Mouse (Mus musculus): ENCODE results near the gene Myh7.
"Not testable (repeated sequence)": the region's sequence is repeated elsewhere in the genome, so short reads cannot be mapped to it uniquely, and the experiment has no call there.

The Myh7 gene

GRCm38 (mm10) chr14:55003878-55004855 is 9.7 kb upstream of the Myh7 start:
- DNase-seq (ENCODE audit: low read depth, low spot score): peak; percentile 73

GRCm38 (mm10) chr14:55002687-55003120 is 8.3 kb upstream of the Myh7 start:
- no peak for DNase-seq (ENCODE audit: low read depth, low spot score)

GRCm38 (mm10) chr14:55001938-55002686 is 7.7 kb upstream of the Myh7 start:
- no peak for DNase-seq (ENCODE audit: low read depth, low spot score)

DNA sequence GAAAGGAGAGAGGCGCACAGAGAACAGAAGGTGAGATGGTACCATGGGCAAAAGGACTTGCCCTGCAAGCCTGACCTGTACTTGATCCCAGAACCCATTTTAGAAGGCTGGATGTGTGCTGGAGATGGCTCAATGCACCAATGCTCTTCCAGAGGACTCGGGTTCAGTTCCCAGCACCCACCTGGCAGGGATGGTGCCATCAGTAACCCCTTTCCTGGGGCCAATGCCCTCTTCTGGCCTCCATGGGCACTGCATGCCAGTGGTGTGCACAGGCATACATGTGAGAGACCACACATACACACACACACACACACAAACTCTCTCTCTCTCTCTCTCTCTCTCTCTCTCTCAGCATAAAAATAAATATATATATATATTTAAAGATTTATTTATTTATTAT is 7.0 kb upstream of the Myh7 start:
- no peak for DNase-seq (ENCODE audit: low read depth, low spot score)

DNA sequence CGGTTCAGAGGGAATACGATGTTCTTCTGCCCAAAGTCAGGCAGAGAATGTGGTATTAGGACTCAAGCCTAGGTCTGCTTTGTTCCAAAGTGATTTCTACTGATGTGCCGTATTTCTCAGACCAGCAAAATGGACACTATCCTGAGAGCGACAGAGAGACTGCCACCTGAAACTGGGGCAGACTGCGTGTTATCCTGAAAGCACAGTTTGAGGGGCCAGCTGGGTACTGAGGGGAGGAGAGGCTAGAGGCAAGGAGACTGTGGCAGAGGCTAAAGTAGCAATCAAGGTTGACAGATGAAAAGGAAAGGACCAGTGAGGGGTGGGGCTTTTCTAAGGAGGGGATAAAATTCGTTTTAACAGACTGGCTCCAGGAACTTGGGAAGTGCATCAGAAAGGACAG is 6.4 kb upstream of the Myh7 start:
- no peak for DNase-seq (ENCODE audit: low read depth, low spot score)

- DNase-seq (ENCODE audit: low read depth, low spot score): not testable (repeated sequence)
Observed at GRCm38 (mm10) chr14:54999868-55000267, 5.4 kb upstream of the Myh7 start.

DNA sequence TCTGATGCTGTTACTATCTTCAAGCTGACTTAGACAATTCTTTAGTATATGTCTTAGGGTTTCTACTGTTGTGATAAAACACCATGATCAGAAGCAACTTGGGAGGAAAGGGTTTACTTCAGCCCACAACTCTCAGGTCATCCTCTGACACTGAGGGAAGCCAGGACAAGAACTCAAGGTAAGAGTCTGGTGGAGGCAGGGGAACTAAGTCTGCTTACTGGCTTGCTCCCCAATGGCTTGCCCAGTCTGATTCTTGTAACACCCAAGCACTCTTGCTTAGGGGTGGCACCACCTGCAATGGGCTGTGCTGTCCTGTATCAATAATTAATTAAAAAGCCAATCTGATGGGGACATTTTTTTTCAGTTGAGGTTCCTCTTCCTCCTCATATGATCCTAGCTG is 4.3 kb upstream of the Myh7 start:
- no peak for DNase-seq (ENCODE audit: low read depth, low spot score)

DNA sequence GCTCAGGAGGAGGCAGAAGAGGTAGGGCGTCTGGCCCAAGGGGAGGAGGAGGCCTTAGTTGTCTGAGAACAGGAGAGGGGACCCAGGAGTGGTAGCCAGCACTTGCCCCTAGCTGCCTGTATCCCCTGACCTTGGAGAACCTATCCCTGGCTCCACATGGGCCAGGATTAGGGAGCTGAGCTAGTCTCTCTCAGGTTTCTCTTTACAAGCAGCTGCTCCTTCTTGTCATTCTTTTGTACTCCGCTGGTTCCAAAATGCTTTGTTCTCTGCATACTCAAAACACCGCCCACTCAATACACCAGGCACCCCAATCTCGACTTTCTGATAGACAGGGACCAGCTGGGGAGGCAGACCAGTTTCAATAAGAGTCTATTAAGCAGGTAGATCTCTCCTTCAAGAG is 2.9 kb upstream of the Myh7 start:
- DNase-seq (ENCODE audit: low read depth, low spot score): peak; percentile 50

- DNase-seq (ENCODE audit: low read depth, low spot score): no peak
Observed at GRCm38 (mm10) chr14:54996793-54997192, 2.4 kb upstream of the Myh7 start.

GRCm38 (mm10) chr14:54995457-54996138 is 1.2 kb upstream of the Myh7 start:
- peak; percentile 87 for DNase-seq (ENCODE audit: low read depth, low spot score)

GRCm38 (mm10) chr14:54994869-54995186 is 402 bp upstream of the Myh7 start:
- DNase-seq (ENCODE audit: low read depth, low spot score): no peak

DNA sequence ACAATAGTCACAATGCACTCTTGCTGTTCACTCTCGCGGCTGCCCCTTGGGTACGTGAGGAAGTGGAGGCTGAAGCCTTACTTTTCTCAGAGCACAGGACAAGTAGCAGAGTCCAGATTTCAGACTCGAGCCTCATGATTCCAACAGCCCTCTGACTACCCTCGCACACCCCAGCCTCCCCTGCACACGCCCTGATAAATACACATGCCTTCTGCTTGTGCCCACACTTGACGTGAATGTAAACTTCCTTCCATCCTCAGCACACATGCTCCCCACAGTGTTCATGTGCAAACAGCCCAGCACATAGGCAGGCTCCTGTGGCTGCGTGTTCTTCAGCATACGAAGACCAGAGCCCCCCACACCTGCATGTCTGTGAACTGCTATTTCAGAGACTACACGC is 790 bp downstream of the Myh7 start:
- no peak for DNase-seq (ENCODE audit: low read depth, low spot score)

- no peak for DNase-seq (ENCODE audit: low read depth, low spot score)
Observed at GRCm38 (mm10) chr14:54992196-54992595, 2.2 kb downstream of the Myh7 start.

- peak; percentile 87 for DNase-seq (ENCODE audit: low read depth, low spot score)
Observed at GRCm38 (mm10) chr14:54989886-54990441, 4.5 kb downstream of the Myh7 start.

DNA sequence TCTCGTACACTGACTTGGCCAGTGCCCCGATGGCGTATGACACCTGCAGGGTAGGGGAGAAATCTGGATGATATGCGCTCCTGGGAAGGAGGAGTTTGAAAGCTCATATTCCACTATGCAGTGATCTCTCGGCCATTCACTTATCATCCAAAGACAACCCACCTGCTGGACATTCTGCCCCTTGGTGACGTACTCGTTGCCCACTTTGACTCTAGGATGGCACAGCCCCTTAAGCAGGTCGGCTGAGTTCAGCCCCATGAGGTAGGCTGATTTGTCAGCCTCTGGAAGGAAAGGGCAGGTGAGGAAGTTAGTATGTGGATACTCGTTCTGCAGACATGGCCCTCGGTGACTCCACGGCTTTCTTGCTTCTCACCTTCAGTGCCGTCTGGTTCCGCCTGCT is 5.5 kb downstream of the Myh7 start:
- DNase-seq (ENCODE audit: low read depth, low spot score): no peak

- not testable (repeated sequence) for DNase-seq (ENCODE audit: low read depth, low spot score)
Observed at GRCm38 (mm10) chr14:54988350-54988874, 6.0 kb downstream of the Myh7 start.

- DNase-seq (ENCODE audit: low read depth, low spot score): no peak
Observed at GRCm38 (mm10) chr14:54981934-54982333, 12.5 kb downstream of the Myh7 start.

GRCm38 (mm10) chr14:54978664-54979063 is 15.8 kb downstream of the Myh7 start:
- DNase-seq (ENCODE audit: low read depth, low spot score): no peak

GRCm38 (mm10) chr14:54976633-54977032 is 17.8 kb downstream of the Myh7 start, which contains the start of gene Gm17428:
Gm17428 (plus strand) TSS chr14:54976933.
- DNase-seq (ENCODE audit: low read depth, low spot score): no peak

GRCm38 (mm10) chr14:54974068-54974791 is 20.2 kb downstream of the Myh7 start:
- DNase-seq (ENCODE audit: low read depth, low spot score): peak; percentile 82

GRCm38 (mm10) chr14:54972786-54973185 is 21.6 kb downstream of the Myh7 start:
- not testable (repeated sequence) for DNase-seq (ENCODE audit: low read depth, low spot score)

All from brain, adult 2 months (tissue).